Mouse (Mus musculus) cerebellum, adult 11 months (tissue): ENCODE results near the gene Retreg3.

Experiments used
- DNase-seq: peaks from one replicate; pipeline ENCODE4 v3.0.0; 2022

The Retreg3 gene

GRCm38 (mm10) chr11:101112186-101112585 lies 7.5 kb downstream of the Retreg3 start:
- DNase-seq = no peak

- DNase-seq = no peak
Measured at GRCm38 (mm10) chr11:101111178-101111577, 8.5 kb downstream of the Retreg3 start.

DNA sequence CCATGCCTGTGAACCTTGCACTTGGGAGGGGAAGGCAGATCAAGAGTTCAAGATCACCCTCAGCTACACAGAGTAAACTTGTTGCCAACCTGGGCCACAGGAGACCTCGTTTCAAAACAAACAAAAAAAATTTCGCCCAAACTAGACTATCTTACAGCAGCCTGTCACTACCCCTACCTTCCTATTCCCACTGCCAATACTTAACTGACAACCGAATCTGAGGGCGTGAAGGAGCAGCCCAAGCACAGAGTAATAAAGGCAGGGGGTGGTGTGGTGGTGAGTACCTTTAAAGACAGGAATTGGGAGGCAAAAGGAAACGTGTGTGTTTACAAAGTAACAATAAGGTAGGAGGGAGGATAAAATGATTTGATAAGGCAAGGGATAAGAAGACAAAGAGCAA lies 9.0 kb downstream of the Retreg3 start:
- DNase-seq = no peak

- no peak for DNase-seq
Measured at GRCm38 (mm10) chr11:101109351-101109750, 10.3 kb downstream of the Retreg3 start.

GRCm38 (mm10) chr11:101103011-101103410 lies 16.7 kb downstream of the Retreg3 start:
- DNase-seq = no peak

GRCm38 (mm10) chr11:101098231-101098630 lies 21.5 kb downstream of the Retreg3 start:
- no peak for DNase-seq

GRCm38 (mm10) chr11:101095314-101096024 lies 24.2 kb downstream of the Retreg3 start, which contains the start of gene Psmc3ip:
Gene Psmc3ip, minus strand, starts transcription at chr11:101095436.
- DNase-seq = peak; percentile 92

GRCm38 (mm10) chr11:101094930-101095313 lies 24.8 kb downstream of the Retreg3 start:
- DNase-seq = no peak

DNA sequence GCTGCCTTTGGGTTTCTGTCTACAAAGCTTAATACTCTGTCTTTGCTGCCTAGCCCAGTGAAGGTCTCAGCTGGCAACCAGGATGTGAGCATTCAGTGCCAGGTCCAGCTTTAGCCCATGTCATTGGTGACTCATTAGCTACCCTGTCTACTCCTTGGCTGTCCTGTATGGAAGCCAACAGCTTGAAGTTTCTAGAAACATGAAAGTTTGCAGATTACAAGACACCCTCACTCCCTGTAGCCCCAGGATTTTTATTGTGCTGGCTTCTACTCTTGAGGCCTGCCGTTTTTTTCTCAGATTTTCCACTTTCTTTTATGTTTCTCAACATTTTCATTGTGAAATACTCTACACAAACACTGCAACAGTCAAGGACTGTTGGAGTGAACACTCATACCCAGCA lies 29.8 kb downstream of the Retreg3 start:
- DNase-seq = no peak

- DNase-seq = no peak
Measured at GRCm38 (mm10) chr11:101087682-101088055, 32.0 kb downstream of the Retreg3 start.

DNA sequence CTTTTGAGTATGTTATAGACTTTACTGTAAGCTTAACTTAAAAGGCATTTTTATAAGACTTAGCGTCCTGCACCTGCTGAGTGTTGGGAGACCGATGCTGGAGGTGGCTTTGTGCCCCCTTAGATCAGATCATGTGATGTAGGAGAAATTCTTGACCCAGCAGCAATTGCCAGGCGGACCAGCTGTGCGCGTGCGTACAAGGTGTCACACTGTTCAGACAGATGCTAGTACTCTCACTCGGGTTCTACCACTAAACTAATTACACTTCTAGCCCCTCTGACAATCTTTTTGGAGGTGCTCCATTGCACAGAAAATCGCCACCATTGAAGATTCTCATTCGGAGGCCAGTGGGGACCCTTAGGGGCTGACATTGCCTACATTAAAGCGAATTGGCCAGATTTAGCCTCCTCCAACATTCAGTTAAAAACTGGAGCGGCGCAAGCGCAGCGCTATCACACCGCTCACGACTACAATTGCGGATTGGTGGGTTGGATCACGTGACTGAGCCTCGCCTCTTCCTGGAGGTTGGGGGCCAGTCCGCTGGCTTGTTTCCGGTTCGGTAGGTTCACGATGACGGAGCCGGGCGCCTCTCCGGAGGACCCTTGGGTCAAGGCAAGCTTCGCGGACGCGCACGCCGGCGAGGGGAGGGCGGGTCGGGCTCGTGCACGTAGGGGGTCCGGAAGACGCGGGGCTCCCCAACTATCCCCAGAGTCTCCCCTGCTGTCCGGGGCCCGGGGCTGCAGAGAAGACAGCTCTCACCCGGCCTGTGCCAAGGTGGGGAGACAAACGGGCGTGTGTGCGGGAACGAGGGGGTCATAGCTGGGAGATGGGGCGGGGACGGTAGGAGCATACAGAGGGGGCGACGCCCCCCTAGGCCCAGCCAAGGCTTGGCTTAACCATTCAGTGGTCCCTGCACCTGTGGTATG lies 32.7 kb downstream of the Retreg3 start, which contains the start of gene Mlx:
Gene Mlx (plus strand): TSS at position 522 of the 926 bp plus-strand sequence.
- DNase-seq = peak; percentile 87

DNA sequence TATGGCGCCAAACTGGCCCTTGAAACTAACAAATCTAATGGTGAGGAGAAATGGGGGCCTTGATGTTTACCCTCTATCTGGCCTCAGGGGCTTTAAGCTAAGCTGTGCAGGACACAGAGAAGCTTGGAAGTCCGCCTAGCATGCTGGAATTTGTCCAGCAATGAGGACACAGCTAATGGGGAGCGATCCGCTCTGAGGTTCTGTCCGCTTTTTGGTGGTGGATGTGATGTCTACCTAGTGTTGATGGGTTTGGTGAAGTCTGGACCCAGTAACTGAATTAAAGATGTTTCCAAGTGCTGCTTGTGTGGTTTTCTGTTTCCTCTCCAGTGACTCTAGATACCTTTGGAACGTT lies 33.4 kb downstream of the Retreg3 start:
- DNase-seq = no peak

- no peak for DNase-seq
Measured at GRCm38 (mm10) chr11:101085617-101086322, 33.9 kb downstream of the Retreg3 start.

DNA sequence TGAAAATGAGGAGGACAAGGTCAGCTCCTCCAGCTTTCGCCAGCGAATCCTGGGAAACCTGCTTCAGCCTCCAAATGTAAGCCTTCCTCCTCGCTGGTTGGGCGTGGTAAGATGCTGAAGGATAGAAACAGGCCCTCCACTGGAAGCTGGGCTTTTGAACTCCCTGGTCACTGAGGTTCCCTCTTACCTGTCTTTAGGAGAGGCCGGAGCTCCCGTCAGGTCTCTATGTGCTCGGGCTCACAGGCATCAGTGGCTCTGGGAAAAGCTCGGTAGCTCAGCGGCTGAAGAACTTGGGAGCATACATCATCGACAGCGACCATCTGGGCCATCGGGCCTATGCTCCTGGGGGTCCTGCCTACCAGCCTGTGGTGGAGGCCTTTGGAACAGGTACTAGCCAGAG lies 34.9 kb downstream of the Retreg3 start:
- DNase-seq = no peak

GRCm38 (mm10) chr11:101084246-101084645 lies 35.4 kb downstream of the Retreg3 start:
- DNase-seq = no peak

DNA sequence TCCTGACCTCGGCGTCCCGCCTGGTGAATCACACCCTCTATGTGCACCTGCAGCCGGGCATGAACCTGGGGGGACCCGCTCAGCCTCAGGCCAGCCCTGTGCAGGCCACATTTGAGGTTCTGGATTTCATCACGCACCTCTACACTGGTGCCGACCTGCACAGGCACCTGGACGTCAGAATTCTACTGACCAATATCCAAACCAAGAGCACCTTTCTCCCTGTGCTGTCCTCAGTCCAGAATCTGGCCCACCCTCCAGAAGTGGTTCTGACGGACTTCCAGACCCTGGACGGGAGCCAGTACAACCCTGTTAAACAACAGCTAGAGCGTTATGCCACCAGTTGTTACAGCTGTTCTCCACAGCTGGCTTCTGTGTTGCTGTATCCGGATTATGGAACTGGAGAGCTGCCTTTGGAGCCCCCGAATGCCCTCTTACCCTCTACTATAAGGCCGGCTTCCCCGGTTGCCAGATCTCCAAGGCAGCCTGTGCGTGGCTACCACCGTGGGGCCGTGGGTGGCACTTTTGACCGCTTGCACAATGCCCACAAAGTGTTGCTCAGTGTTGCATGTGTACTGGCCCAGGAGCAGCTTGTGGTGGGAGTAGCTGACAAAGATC lies 36.5 kb downstream of the Retreg3 start:
- no peak for DNase-seq

- peak; percentile 82 for DNase-seq
Measured at GRCm38 (mm10) chr11:101082208-101083082, 37.2 kb downstream of the Retreg3 start, which contains the start of gene Coasy. Gene Coasy, plus strand, starts transcription at chr11:101082565.

DNA sequence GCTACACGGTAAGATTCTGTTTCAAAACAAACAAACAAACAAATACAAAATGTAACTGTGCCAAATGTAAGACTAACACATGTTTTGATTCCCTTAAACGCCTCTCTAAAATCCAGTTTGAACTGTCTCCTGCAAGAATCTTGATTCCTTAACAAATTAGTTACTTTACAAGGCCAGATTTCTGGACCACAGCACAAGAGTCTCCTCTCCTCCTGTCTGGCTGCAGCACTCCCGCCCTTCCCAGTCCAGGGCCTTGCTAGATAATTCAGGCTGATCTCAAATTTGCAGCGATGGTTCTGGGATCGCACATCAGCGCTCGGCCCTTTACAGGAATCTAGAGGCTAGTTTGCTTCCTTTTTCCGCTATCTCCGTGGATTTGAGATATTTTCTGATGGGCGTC lies 38.0 kb downstream of the Retreg3 start:
- DNase-seq = no peak

GRCm38 (mm10) chr11:101080421-101080820 lies 39.3 kb downstream of the Retreg3 start:
- DNase-seq = no peak

- DNase-seq = no peak
Measured at GRCm38 (mm10) chr11:101079746-101080145, 39.9 kb downstream of the Retreg3 start.

DNA sequence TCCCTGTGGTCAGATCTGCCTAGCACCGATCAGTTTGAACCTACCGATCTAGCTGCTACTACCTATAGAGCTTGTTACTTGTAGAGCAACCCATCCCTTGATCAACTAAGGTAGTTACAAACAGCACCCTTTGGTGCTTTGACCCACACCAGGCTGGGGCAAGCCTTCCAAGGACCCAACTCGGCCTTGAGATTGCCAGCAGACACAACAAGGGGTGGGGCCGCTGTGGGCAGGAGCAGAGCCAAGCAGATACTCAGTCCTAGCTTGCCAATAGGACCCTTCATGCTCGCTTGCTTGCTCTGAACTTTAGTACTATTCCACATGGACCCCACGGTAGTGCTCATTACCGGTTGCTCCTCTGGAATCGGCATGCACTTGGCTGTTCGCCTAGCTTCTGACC lies 41.6 kb downstream of the Retreg3 start, which contains the start of gene Hsd17b1:
Gene Hsd17b1 (plus strand): TSS at position 291 of the 400 bp plus-strand sequence.
- DNase-seq = no peak
